Mouse (Mus musculus) olfactory bulb, adult 2 months (tissue): ENCODE measurements around the gene Clrn2.

Experiments used
- CTCF ChIP-seq: fragments of 200-500 bp; IDR thresholded peaks from 2 replicates; pipeline ENCODE4 v1.5.1; 2012; ENCODE audit warnings: low read depth, mild to moderate bottlenecking, low read length, moderate library complexity; ENCODE audit not compliant: insufficient read depth
- POLR2A ChIP-seq: fragments of 200-500 bp; IDR thresholded peaks from 2 replicates; pipeline ENCODE4 v1.6.1; 2012; ENCODE audit warnings: mild to moderate bottlenecking, low read depth, low read length, moderate library complexity; ENCODE audit not compliant: insufficient read depth

- TF ChIP-seq CTCF, result no peak
- TF ChIP-seq POLR2A, result no peak
Measured at GRCm38 (mm10) chr5:45496479-45496878, 42.9 kb downstream of the Clrn2 start.
